Mouse (Mus musculus) kidney, postnatal 14 days (tissue): Measurements from ENCODE around the gene Cdk20.
A peak's percentile ranks its signal among the peaks of the same experiment; 100 is the strongest.

Source experiments
- DNase-seq: peaks from one replicate; pipeline ENCODE4 v3.0.0; 2022; ENCODE audit warnings: mixed read lengths

The Cdk20 gene

GRCm38 (mm10) chr13:64432017-64432995, at the start of gene Cdk20:
Gene Cdk20 (plus strand): TSS chr13:64432314.
- peak; percentile 93 for DNase-seq

GRCm38 (mm10) chr13:64384937-64385336, 47.2 kb upstream of the Cdk20 start:
- DNase-seq, result no peak

- DNase-seq, result peak; percentile 56
Measured at GRCm38 (mm10) chr13:64386048-64386447, 46.1 kb upstream of the Cdk20 start.

GRCm38 (mm10) chr13:64388415-64388814, 43.7 kb upstream of the Cdk20 start:
- DNase-seq, result no peak

- DNase-seq, result no peak
Measured at GRCm38 (mm10) chr13:64396979-64397378, 35.1 kb upstream of the Cdk20 start.

- DNase-seq, result no peak
Measured at GRCm38 (mm10) chr13:64398065-64398464, 34.0 kb upstream of the Cdk20 start.

GRCm38 (mm10) chr13:64399906-64400305, 32.2 kb upstream of the Cdk20 start:
- DNase-seq, result no peak

- peak; percentile 79 for DNase-seq
Measured at GRCm38 (mm10) chr13:64400801-64401361, 31.2 kb upstream of the Cdk20 start.

- DNase-seq, result peak; percentile 45
Measured at GRCm38 (mm10) chr13:64402006-64402405, 30.1 kb upstream of the Cdk20 start.

GRCm38 (mm10) chr13:64402504-64402949, 29.6 kb upstream of the Cdk20 start:
- no peak for DNase-seq

GRCm38 (mm10) chr13:64402951-64403460, 29.1 kb upstream of the Cdk20 start:
- DNase-seq, result no peak

GRCm38 (mm10) chr13:64403519-64403918, 28.6 kb upstream of the Cdk20 start:
- DNase-seq, result no peak

GRCm38 (mm10) chr13:64405550-64405949, 26.6 kb upstream of the Cdk20 start:
- DNase-seq, result no peak

- no peak for DNase-seq
Measured at GRCm38 (mm10) chr13:64407992-64408391, 24.1 kb upstream of the Cdk20 start.

- no peak for DNase-seq
Measured at GRCm38 (mm10) chr13:64410604-64411003, 21.5 kb upstream of the Cdk20 start.

GRCm38 (mm10) chr13:64411282-64411681, 20.8 kb upstream of the Cdk20 start:
- DNase-seq, result no peak

GRCm38 (mm10) chr13:64412752-64413257, 19.3 kb upstream of the Cdk20 start:
- no peak for DNase-seq

GRCm38 (mm10) chr13:64415659-64416058, 16.5 kb upstream of the Cdk20 start:
- no peak for DNase-seq

GRCm38 (mm10) chr13:64416955-64417601, 15.0 kb upstream of the Cdk20 start:
- DNase-seq, result peak; percentile 85

- DNase-seq, result no peak
Measured at GRCm38 (mm10) chr13:64420847-64421246, 11.3 kb upstream of the Cdk20 start.

GRCm38 (mm10) chr13:64421386-64421785, 10.7 kb upstream of the Cdk20 start:
- DNase-seq, result no peak

GRCm38 (mm10) chr13:64421952-64422606, 10.0 kb upstream of the Cdk20 start:
- DNase-seq, result no peak

- DNase-seq, result no peak
Measured at GRCm38 (mm10) chr13:64422607-64422957, 9.5 kb upstream of the Cdk20 start.
